ENCODE assay signal across 8 mouse cellular contexts in genomic region chr10:26828412-26829137, GRCm38 (mm10).
DNase-seq lines count a peak whose midpoint lies in the region; ATAC-seq and TF ChIP-seq lines count a peak whose summit lies in the region.

No protein-coding gene starts in this region.

- TF ChIP-seq CTCF in bone marrow macrophage, adult 2 months (IDR thresholded peaks at IDR 0.05; ENCODE audit: low read depth, low read length), result no peak
- no peak for TF ChIP-seq CTCF in thymus, adult 2 months (IDR thresholded peaks at IDR 0.05; ENCODE audit: borderline replicate concordance, control insufficient read depth, extremely low read depth, insufficient read depth, low read length, poor library complexity)

- H3K27ac ChIP-seq in bone marrow macrophage, adult 2 months (ENCODE audit: insufficient read depth, low read depth, low read length), result peak overlapping the region; percentile 85
- H3K27ac ChIP-seq in liver, embryonic 16.5 days (ENCODE audit: low read length), result peak overlapping the region; percentile 34; the same call in 1 of the 2 replicates
- peak overlapping the region; percentile 66; the same call in 1 of the 2 replicates for H3K27ac ChIP-seq in stomach, embryonic 14.5 days (ENCODE audit: low read length)
- no peak overlapping the region; the same call in 1 of the 2 replicates for H3K27ac ChIP-seq in thymus, adult 2 months (ENCODE audit: control insufficient read depth, insufficient read depth, low read length)

- H3K9ac ChIP-seq in liver, embryonic 16.5 days (ENCODE audit: low read depth, low read length), result no peak overlapping the region
- H3K9ac ChIP-seq in stomach, embryonic 14.5 days (replicated peaks; ENCODE audit: low read depth, low read length), result no peak overlapping the region

- peak; percentile 26 to 42; a peak in 2 of 4 replicates for ATAC-seq in hematopoietic stem cell, adult 5-6 weeks (replicated peaks in 1 of 2; ENCODE audit: insufficient read depth in 1 of 2, low FRiP score in 2 of 2, low TSS enrichment in 1 of 2, low read depth in 1 of 2, poor library complexity in 2 of 2, severe bottlenecking in 2 of 2)
- peak; percentile 90 for ATAC-seq in liver, embryonic 16.5 days (ENCODE audit: low read depth)
- ATAC-seq in stomach, embryonic 14.5 days (ENCODE audit: insufficient number of reproducible peaks, insufficient read depth, low FRiP score, low read depth), result peak; percentile 88

- H3K27me3 ChIP-seq in liver, embryonic 16.5 days (ENCODE audit: control insufficient read depth, insufficient read depth, low read depth, low read length), result no peaks in the 10 kb centered on the region
- H3K27me3 ChIP-seq in stomach, embryonic 14.5 days (ENCODE audit: control insufficient read depth, insufficient read depth, low read length), result no peaks in the 10 kb centered on the region
- no peaks in the 10 kb centered on the region for H3K27me3 ChIP-seq in thymus, adult 2 months (ENCODE audit: control insufficient read depth, insufficient read depth, low read length)

- peak; percentile 10 for DNase-seq in CD4-positive helper T cell, adult 2 months (ENCODE audit: low read depth, low spot score)
- no peak for DNase-seq in thymus, adult 2 months
- no peak for DNase-seq in layer of hippocampus, postnatal 14 days (ENCODE audit: low spot score in 2 of 2)
- no peak for DNase-seq in ovary, adult 18-20 months (ENCODE audit: low spot score)

- H3K36me3 ChIP-seq in liver, embryonic 16.5 days (ENCODE audit: control insufficient read depth, insufficient read depth), result no peaks in the 10 kb centered on the region
- no peaks in the 10 kb centered on the region for H3K36me3 ChIP-seq in stomach, embryonic 14.5 days (ENCODE audit: control insufficient read depth, insufficient read depth, low read length)
- no peaks in the 10 kb centered on the region for H3K36me3 ChIP-seq in thymus, adult 2 months (ENCODE audit: control insufficient read depth, insufficient read depth, low read length)

- no peak overlapping the region for H3K4me3 ChIP-seq in bone marrow macrophage, adult 2 months (ENCODE audit: insufficient read depth, low read length)
- no peak overlapping the region for H3K4me3 ChIP-seq in liver, embryonic 16.5 days (ENCODE audit: low read depth, low read length)
- H3K4me3 ChIP-seq in stomach, embryonic 14.5 days (ENCODE audit: low read depth, low read length), result no peak overlapping the region
- H3K4me3 ChIP-seq in thymus, adult 2 months (ENCODE audit: control insufficient read depth, insufficient read depth, low read length), result no peak overlapping the region

- H3K4me2 ChIP-seq in liver, embryonic 16.5 days (ENCODE audit: low read depth, low read length), result no peak overlapping the region
- H3K4me2 ChIP-seq in stomach, embryonic 14.5 days (replicated peaks; ENCODE audit: low read depth, low read length), result no peak overlapping the region

- TF ChIP-seq POLR2A in bone marrow macrophage, adult 2 months (IDR thresholded peaks at IDR 0.05; ENCODE audit: borderline replicate concordance, low read depth, low read length), result no peak
- no peak for TF ChIP-seq POLR2A in thymus, adult 2 months (IDR thresholded peaks at IDR 0.05; ENCODE audit: control insufficient read depth, extremely low read depth, insufficient read depth, low read length, poor library complexity)

- WGBS in liver, embryonic 16.5 days (ENCODE audit: insufficient replicate concordance), result 36% methylated on average over 9 of the region's 9 CpGs
- WGBS in stomach, embryonic 14.5 days, result 66% methylated on average over 9 of the region's 9 CpGs
- WGBS in thymus, adult 2 months, result 61% methylated on average over 9 of the region's 9 CpGs

- H3K4me1 ChIP-seq in bone marrow macrophage, adult 2 months (ENCODE audit: control insufficient read depth, insufficient read depth, low read length), result peaks cover 48% of the 10 kb centered on the region
- peaks cover 8% of the 10 kb centered on the region for H3K4me1 ChIP-seq in liver, embryonic 16.5 days (ENCODE audit: control insufficient read depth, low read depth, low read length)
- no peaks in the 10 kb centered on the region for H3K4me1 ChIP-seq in stomach, embryonic 14.5 days (ENCODE audit: control insufficient read depth, insufficient read depth, low read length)
- H3K4me1 ChIP-seq in thymus, adult 2 months (replicated peaks; ENCODE audit: control insufficient read depth, insufficient read depth, low read length), result peaks cover 2% of the 10 kb centered on the region

- H3K9me3 ChIP-seq in liver, embryonic 16.5 days (replicated peaks; ENCODE audit: control insufficient read depth, low read length), result no peaks in the 10 kb centered on the region
- no peaks in the 10 kb centered on the region for H3K9me3 ChIP-seq in stomach, embryonic 14.5 days (ENCODE audit: control insufficient read depth, low read depth, low read length)

Comparison
In these comparisons a context has a peak if more than half of its experiments do, and no peak if none do; other contexts are left out.
1. ATAC-seq: peak in every context shown above with its lines; median percentile 90 in liver, embryonic 16.5 days; 88 in stomach, embryonic 14.5 days; 34 in hematopoietic stem cell, adult 5-6 weeks.